Mouse (Mus musculus): ENCODE measurements around the gene Hnrnpab. TPM values are rescaled to one million over a fixed set of nuclear protein-coding genes. Genes with fewer than 3 reads are reported as not detected.

The Hnrnpab gene
- total RNA-seq, 1 experiment from 2014 or later = 354 TPM

- DNase-seq = no peak
Observed at GRCm38 (mm10) chr11:51607096-51607738, 570 bp upstream of the Hnrnpab start.

- DNase-seq = peak; percentile 96
Observed at GRCm38 (mm10) chr11:51605602-51606446, 823 bp downstream of the Hnrnpab start.

- DNase-seq = no peak
Observed at GRCm38 (mm10) chr11:51602253-51602652, 4.4 kb downstream of the Hnrnpab start.

- no peak for DNase-seq
Observed at GRCm38 (mm10) chr11:51597553-51597952, 9.1 kb downstream of the Hnrnpab start.

GRCm38 (mm10) chr11:51595459-51596083 lies 11.1 kb downstream of the Hnrnpab start:
- no peak for DNase-seq

- DNase-seq = no peak
Observed at GRCm38 (mm10) chr11:51594715-51595350, 11.8 kb downstream of the Hnrnpab start.

- DNase-seq = no peak
Observed at GRCm38 (mm10) chr11:51593849-51594248, 12.8 kb downstream of the Hnrnpab start.

GRCm38 (mm10) chr11:51593368-51593767 lies 13.3 kb downstream of the Hnrnpab start:
- no peak for DNase-seq

GRCm38 (mm10) chr11:51591915-51592314 lies 14.7 kb downstream of the Hnrnpab start:
- DNase-seq = no peak

- DNase-seq = peak; percentile 42
Observed at GRCm38 (mm10) chr11:51591168-51591567, 15.5 kb downstream of the Hnrnpab start.

- DNase-seq = no peak
Observed at GRCm38 (mm10) chr11:51590002-51590401, 16.6 kb downstream of the Hnrnpab start.

GRCm38 (mm10) chr11:51588833-51589232 lies 17.8 kb downstream of the Hnrnpab start:
- no peak for DNase-seq

- no peak for DNase-seq
Observed at GRCm38 (mm10) chr11:51587059-51587458, 19.6 kb downstream of the Hnrnpab start.

GRCm38 (mm10) chr11:51586411-51586810 lies 20.2 kb downstream of the Hnrnpab start:
- no peak for DNase-seq

- peak; percentile 29 for DNase-seq
Observed at GRCm38 (mm10) chr11:51585608-51586252, 20.9 kb downstream of the Hnrnpab start.

GRCm38 (mm10) chr11:51584431-51585248 lies 22.0 kb downstream of the Hnrnpab start, which contains the start of gene Phykpl:
Gene Phykpl (plus strand): TSS chr11:51584757.
- DNase-seq = peak; percentile 98

GRCm38 (mm10) chr11:51584057-51584430 lies 22.6 kb downstream of the Hnrnpab start:
- DNase-seq = peak; percentile 40

- peak; percentile 93 for DNase-seq
Observed at GRCm38 (mm10) chr11:51582713-51583112, 23.9 kb downstream of the Hnrnpab start.

GRCm38 (mm10) chr11:51579024-51579423 lies 27.6 kb downstream of the Hnrnpab start:
- no peak for DNase-seq

- DNase-seq = no peak
Observed at GRCm38 (mm10) chr11:51577587-51577986, 29.1 kb downstream of the Hnrnpab start.

GRCm38 (mm10) chr11:51576454-51576853 lies 30.2 kb downstream of the Hnrnpab start:
- DNase-seq = no peak

All from adrenal gland, postnatal 14 days (tissue).